Mouse (Mus musculus) small intestine, adult 2 months (tissue): ENCODE results near the gene Xpo5. TPM values are rescaled to one million over a fixed set of nuclear protein-coding genes. Genes with fewer than 3 reads are reported as not detected.

Source experiments
- H3K27ac ChIP-seq: fragments of 200-500 bp; 2 replicates; pipeline ENCODE4 v1.5.1; 2012; ENCODE audit warnings: low read depth, low read length, control low read depth, inconsistent platforms; ENCODE audit not compliant: insufficient read depth
- H3K27me3 ChIP-seq: fragments of 200-500 bp; 2 replicates; pipeline ENCODE4 v1.6.1; 2012; ENCODE audit warnings: mild to moderate bottlenecking, moderate library complexity, low read length, inconsistent platforms; ENCODE audit not compliant: control insufficient read depth, insufficient read depth
- H3K36me3 ChIP-seq: fragments of 200-500 bp; 2 replicates; pipeline ENCODE4 v1.6.1; 2012; ENCODE audit warnings: mild to moderate bottlenecking, low read length, control low read depth, inconsistent platforms; ENCODE audit not compliant: control insufficient read depth, insufficient read depth
- H3K4me1 ChIP-seq: fragments of 200-500 bp; 2 replicates; pipeline ENCODE4 v1.6.1; 2012; ENCODE audit warnings: low read length, inconsistent platforms, mixed read lengths; ENCODE audit not compliant: control insufficient read depth, insufficient read depth, insufficient read length
- H3K4me3 ChIP-seq: fragments of 200-500 bp; 2 replicates; pipeline ENCODE4 v1.5.1; 2012; ENCODE audit warnings: low read depth, mild to moderate bottlenecking, control low read depth, inconsistent platforms, low read length, moderate library complexity
- CTCF ChIP-seq: fragments of 200-500 bp; IDR thresholded peaks from 2 replicates; pipeline ENCODE4 v1.5.1; 2012; ENCODE audit warnings: low read depth, mild to moderate bottlenecking, control low read depth, inconsistent platforms, low read length, moderate library complexity, mixed read lengths; ENCODE audit not compliant: insufficient replicate concordance, insufficient read length; ENCODE audit errors: extremely low read depth
- POLR2A ChIP-seq: fragments of 200-500 bp; IDR thresholded peaks from 2 replicates; pipeline ENCODE4 v1.6.1; 2012; ENCODE audit warnings: low read depth, mild to moderate bottlenecking, control low read depth, inconsistent platforms, low read length, moderate library complexity
- WGBS: fragments of 180-500 bp; shearing (Covaris S2); methylation state at CpG from one replicate; pipeline ENCODE4 v1.1.7; 2018; 5-methylcytosine and 5-hydroxymethylcytosine counted together
- polyA plus RNA-seq: library from polyadenylated mRNA; depleted of rRNA; stranded (reverse); fragments of >200 nt; gene quantifications from 2 replicates; pipeline ENCODE4 v1.2.3, GENCODE M21; 2012

The Xpo5 gene
- polyA plus RNA-seq, 1 experiment: 8.4 TPM

GRCm38 (mm10) chr17:46247512-46248188, 45.1 kb downstream of the Xpo5 start, which contains the start of the genes Polr1c and Yipf3:
Gene Polr1c, minus strand, starts transcription at chr17:46248054.
Gene Yipf3, plus strand, starts transcription at chr17:46248080.
- peaks cover 13% of the 10 kb centered on the region for H3K4me1 ChIP-seq
- TF ChIP-seq CTCF: no peak
- TF ChIP-seq POLR2A: peak; percentile 59; the same call in 1 of the 2 replicates
- H3K4me3 ChIP-seq: peak within 1 kb of the TSS; percentile 91
- WGBS: under 1% methylated on average over 53 of the region's 53 CpGs
- H3K27ac ChIP-seq: peak within 1 kb of the TSS; percentile 59
- H3K36me3 ChIP-seq: peaks cover 53% of the 10 kb centered on the region
- no peaks in the 10 kb centered on the region for H3K27me3 ChIP-seq

DNA sequence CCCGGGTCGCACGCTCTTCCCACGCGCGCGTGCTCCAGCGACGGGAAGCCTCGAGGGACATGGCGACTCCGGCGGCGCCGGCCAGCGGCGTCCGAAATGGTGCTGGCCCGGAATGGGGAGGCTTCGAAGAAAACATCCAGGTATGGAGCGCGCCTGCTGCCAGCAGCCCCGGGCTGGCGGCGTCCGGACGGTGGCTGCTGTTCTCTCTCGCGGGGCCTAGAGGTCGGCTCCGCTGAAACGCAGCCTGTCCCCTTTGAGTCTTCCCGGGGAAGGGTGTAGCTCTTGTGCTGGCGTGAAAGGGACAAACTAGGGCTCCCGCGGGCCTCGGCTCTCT, 45.6 kb downstream of the Xpo5 start:
- Histone ChIP-seq H3K27me3 (no peaks in the 10 kb centered on the region), H3K27ac (peak overlapping the region; percentile 59), H3K4me1 (peaks cover 11% of the 10 kb centered on the region), H3K4me3 (peak overlapping the region; percentile 91), H3K36me3 (peaks cover 51% of the 10 kb centered on the region)
- no peak for TF ChIP-seq CTCF
- TF ChIP-seq POLR2A: no peak
- WGBS: under 1% methylated on average over 37 of the region's 37 CpGs

GRCm38 (mm10) chr17:46251174-46251573, 48.6 kb downstream of the Xpo5 start:
- peaks cover 19% of the 10 kb centered on the region for H3K4me1 ChIP-seq
- peaks cover 29% of the 10 kb centered on the region for H3K36me3 ChIP-seq
- H3K27ac ChIP-seq: no peak overlapping the region
- WGBS: 77% methylated on average over 7 of the region's 7 CpGs
- no peak overlapping the region for H3K4me3 ChIP-seq
- H3K27me3 ChIP-seq: peaks cover 12% of the 10 kb centered on the region
- no peak for TF ChIP-seq POLR2A
- no peak for TF ChIP-seq CTCF

DNA sequence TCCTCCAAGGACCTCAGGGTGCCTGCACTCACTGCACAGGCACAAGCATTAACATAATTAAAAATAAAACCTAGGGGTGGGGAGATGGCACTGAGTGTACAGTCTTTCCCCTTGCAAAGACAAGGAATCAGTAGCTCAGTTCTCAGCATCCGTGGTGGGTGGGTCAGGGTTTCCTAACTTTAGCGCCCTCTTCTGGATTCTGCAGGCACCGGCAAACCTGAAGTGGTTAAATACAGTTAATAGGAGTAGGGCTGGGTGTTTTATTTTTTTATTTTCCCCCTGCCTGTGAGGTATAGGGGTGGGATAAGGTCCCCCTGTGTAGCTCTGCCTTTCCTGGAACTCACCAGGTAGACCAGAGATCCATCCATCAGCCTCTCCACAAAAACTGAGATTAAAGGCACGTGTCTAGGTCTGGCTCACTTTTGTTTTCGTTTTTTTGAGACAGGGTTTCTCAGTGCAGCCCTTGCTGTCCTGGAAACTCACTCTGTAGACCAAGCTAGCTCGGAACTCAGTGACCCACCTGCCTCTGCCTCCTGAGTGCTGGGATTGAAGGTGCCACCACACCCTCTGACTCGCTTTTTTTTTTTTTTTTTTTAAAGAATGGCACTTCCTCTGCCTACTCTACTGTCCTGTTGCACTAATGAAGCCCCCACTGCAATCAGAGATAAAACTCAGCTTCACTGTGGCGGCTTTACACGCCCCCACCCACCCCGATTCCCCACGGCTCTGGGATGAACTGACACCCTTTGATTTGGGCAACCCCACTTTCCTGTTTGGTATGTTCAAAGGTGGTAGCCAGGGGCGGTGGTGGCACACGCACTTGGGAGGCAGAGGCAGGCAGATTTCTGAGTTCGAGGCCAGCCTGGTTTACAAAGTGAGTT, 50.2 kb downstream of the Xpo5 start:
- H3K27me3 ChIP-seq: peaks cover 12% of the 10 kb centered on the region
- peak overlapping the region; percentile 65; the same call in 1 of the 2 replicates for H3K4me3 ChIP-seq
- peaks cover 29% of the 10 kb centered on the region for H3K36me3 ChIP-seq
- TF ChIP-seq POLR2A: no peak
- TF ChIP-seq CTCF: peak; percentile 39; the same call in 1 of the 2 replicates
- WGBS: 57% methylated on average over 14 of the region's 14 CpGs
- H3K27ac ChIP-seq: no peak overlapping the region
- peaks cover 14% of the 10 kb centered on the region for H3K4me1 ChIP-seq

- 2% methylated on average over 48 of the region's 48 CpGs for WGBS
- no peak for TF ChIP-seq CTCF
- no peak for TF ChIP-seq POLR2A
Measured at GRCm38 (mm10) chr17:46253452-46254084, 51.0 kb downstream of the Xpo5 start, which contains the start of gene Lrrc73. Gene Lrrc73, plus strand, starts transcription at chr17:46253531.

DNA sequence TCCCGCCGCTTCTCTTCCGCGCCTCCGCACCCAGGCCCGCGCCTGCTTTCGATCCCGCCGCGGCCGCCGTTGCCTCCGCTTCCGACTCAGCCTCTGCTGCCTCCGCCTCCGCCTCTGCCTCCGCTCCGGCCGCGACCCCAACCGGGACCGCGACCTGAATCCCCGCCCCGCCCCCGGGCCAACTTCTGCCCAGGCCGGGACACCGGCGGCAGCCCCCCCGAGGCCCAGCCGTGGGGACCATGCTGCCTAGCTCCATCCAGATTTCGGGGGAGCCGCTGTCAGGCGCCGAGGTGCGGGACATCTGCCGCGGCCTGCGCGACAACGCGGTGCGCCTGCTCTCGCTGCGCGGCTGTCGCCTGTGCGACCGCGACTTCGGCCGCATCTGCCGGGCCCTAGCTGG, 51.5 kb downstream of the Xpo5 start:
- no peak for TF ChIP-seq CTCF
- no peak for TF ChIP-seq POLR2A
- peak overlapping the region; percentile 65 for H3K4me3 ChIP-seq
- WGBS: under 1% methylated on average over 54 of the region's 54 CpGs

More at GRCm38 (mm10) chr17:46253452-46254084, 51.0 kb downstream of the Xpo5 start, which contains the start of gene Lrrc73:
- H3K27me3 ChIP-seq: peaks cover 12% of the 10 kb centered on the region
- peaks cover 36% of the 10 kb centered on the region for H3K36me3 ChIP-seq
- no peak within 1 kb of the TSS for H3K27ac ChIP-seq
- peaks cover 14% of the 10 kb centered on the region for H3K4me1 ChIP-seq
- peak within 1 kb of the TSS; percentile 65 for H3K4me3 ChIP-seq

DNA sequence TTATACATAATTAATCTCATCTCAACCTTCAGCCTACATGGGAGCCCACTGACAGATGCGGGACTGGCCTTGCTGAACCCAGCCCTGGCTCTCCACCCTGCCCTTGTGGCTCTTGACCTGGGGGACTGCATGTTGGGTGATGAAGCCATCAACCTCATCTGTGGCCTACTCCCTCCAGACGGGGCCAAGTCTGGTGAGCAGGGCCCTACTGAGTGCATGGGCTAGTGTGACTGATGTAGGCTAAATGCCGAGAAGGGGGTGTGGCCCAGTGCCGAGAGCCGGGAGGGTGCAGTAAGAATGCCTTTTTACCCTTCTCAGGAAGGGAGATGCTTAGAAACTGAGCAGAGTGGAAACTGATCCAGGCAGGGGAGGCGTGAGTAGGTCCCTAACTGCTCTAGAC, 52.6 kb downstream of the Xpo5 start:
- Histone ChIP-seq H3K27me3 (peaks cover 12% of the 10 kb centered on the region), H3K27ac (no peak overlapping the region), H3K4me3 (no peak overlapping the region), H3K36me3 (peaks cover 43% of the 10 kb centered on the region), H3K4me1 (peaks cover 10% of the 10 kb centered on the region)
- TF ChIP-seq POLR2A (no peak), CTCF (no peak)
- WGBS: 29% methylated on average over 6 of the region's 6 CpGs

More for the DNA sequence above, 51.5 kb downstream of the Xpo5 start:
- peaks cover 12% of the 10 kb centered on the region for H3K27me3 ChIP-seq
- H3K36me3 ChIP-seq: peaks cover 42% of the 10 kb centered on the region
- no peak overlapping the region for H3K27ac ChIP-seq
- H3K4me1 ChIP-seq: peaks cover 10% of the 10 kb centered on the region
